Mouse (Mus musculus): Measurements from ENCODE around the gene Selenos.

DNA sequence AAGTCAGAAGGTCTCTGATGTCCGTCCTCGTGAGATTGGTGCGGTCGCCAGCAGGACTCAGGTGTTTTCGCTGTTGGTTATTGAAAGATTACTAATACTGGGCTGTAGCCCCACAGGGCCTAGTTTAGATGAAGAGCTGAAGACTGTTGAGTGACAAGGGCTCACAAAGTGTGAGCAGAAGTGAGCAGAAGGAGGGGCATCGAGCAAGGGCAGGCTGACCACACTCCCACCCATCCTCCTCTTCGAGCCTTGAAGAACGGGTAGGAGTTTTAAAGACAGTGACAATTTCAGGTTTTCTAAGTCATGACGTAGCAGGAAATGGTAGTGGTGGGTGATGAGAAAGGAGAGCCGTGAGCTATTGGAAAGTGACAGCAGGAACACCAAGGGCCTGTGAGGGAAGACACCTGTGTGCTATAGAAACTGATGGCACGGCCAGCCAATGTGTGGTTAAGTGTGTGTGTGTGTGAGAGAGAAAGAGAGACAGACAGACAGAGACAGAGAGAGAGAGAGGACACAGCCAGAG is 36.4 kb downstream of the Selenos start:
- no peak for TF ChIP-seq POLR2A (IDR thresholded peaks at IDR 0.05; ENCODE audit: control insufficient read depth, extremely low read depth, insufficient read depth, low read length, poor library complexity)
- TF ChIP-seq CTCF (IDR thresholded peaks at IDR 0.05; ENCODE audit: borderline replicate concordance, control insufficient read depth, extremely low read depth, insufficient read depth, low read length, poor library complexity), result no peak

Measured in thymus, adult 2 months (tissue).